ENCODE assay signal across 28 mouse cellular contexts in the genomic region with DNA sequence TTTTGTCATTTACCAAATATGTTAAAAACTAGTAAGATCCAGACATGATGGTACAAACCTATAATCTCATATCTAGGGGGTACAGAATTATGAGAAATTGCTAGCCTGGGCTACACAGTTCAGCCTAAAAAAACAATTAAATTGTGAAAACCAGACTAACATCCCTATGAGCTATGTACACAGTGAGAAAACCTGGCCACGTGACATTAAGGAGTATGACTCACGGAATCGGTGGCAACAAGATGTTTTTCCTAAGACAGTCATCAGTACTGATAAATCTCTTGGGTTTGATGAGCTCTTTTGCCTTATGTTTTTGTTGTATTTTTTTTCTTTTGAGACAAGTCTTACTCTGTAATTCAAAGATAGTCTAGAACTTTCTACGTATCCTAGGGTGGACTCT.
A peak's percentile ranks its signal among the peaks of the same experiment; 100 is the strongest.
DNase-seq lines count a peak whose midpoint lies in the region; ATAC-seq and TF ChIP-seq lines count a peak whose summit lies in the region.
"Had no signal": no experiment of that assay in that cellular context is flagged by ENCODE, and none has a peak within 500 bp of the region (broad histone marks: within the 10 kb centered on the region; RNA-seq: fewer than 3 reads in every experiment).

No protein-coding gene starts in this region.

- H3K9me3 ChIP-seq in intestine, postnatal 0 days (ENCODE audit: control insufficient read depth): no peaks in the 10 kb centered on the region
- H3K9me3 ChIP-seq: forebrain, embryonic 10.5 days; forebrain, embryonic 12.5 days had no signal

- H3K79me2 ChIP-seq in C2C12 (ENCODE audit: control insufficient read depth, insufficient read depth): no peaks in the 10 kb centered on the region

- H3K9ac ChIP-seq in intestine, postnatal 0 days (ENCODE audit: low read depth, low read length): no peak overlapping the region
- H3K9ac ChIP-seq: embryonic facial prominence, embryonic 13.5 days; embryonic facial prominence, embryonic 15.5 days; forebrain, embryonic 12.5 days had no signal

- H3K27me3 ChIP-seq in C2C12 (ENCODE audit: control insufficient read depth, insufficient read depth, insufficient read length): no peaks in the 10 kb centered on the region
- no peaks in the 10 kb centered on the region for H3K27me3 ChIP-seq in intestine, postnatal 0 days (replicated peaks; ENCODE audit: control insufficient read depth, insufficient read depth, low read length)
- H3K27me3 ChIP-seq: embryonic facial prominence, embryonic 13.5 days; embryonic facial prominence, embryonic 15.5 days; forebrain, embryonic 12.5 days had no signal

- H3K4me3 ChIP-seq in C2C12 (ENCODE audit: insufficient read depth, poor library complexity, severe bottlenecking): no peak overlapping the region
- no peak overlapping the region for H3K4me3 ChIP-seq in intestine, postnatal 0 days (ENCODE audit: low read depth, low read length)
- H3K4me3 ChIP-seq: embryonic facial prominence, embryonic 13.5 days; embryonic facial prominence, embryonic 15.5 days; erythroblast, embryonic 14.5 days; forebrain, embryonic 10.5 days; forebrain, embryonic 12.5 days had no signal

- WGBS in intestine, postnatal 0 days: 89% methylated on average over 4 of the region's 4 CpGs

- no peaks in the 10 kb centered on the region for H3K36me3 ChIP-seq in C2C12 (ENCODE audit: control insufficient read depth, insufficient read depth)
- H3K36me3 ChIP-seq in intestine, postnatal 0 days (ENCODE audit: control insufficient read depth, insufficient read depth): no peaks in the 10 kb centered on the region
- H3K36me3 ChIP-seq: embryonic facial prominence, embryonic 13.5 days; embryonic facial prominence, embryonic 15.5 days; forebrain, embryonic 10.5 days; forebrain, embryonic 12.5 days had no signal

- DNase-seq in frontal cortex, postnatal 14 days (ENCODE audit: low spot score in 2 of 2): no peak
- peak; percentile 42 for DNase-seq in 3T3-L1 (ENCODE audit: low read depth, low spot score)
- DNase-seq in brain, adult 2 months (ENCODE audit: low read depth, low spot score): peak; percentile 44
- no peak for DNase-seq in natural killer cell, adult 2 months (ENCODE audit: low spot score in 2 of 2)
- no peak for DNase-seq in kidney, adult 11 months
- DNase-seq: adrenal gland, adult 8-10 months; adrenal gland, postnatal 14 days; adrenal gland, postnatal 36 days; B cell, adult 2 months; cerebellum, adult 11 months; cerebellum, adult 18-20 months; cerebellum, adult 8-10 months; cerebellum, adult 9-11 months; cerebellum, postnatal 14 days; cerebellum, postnatal 36 days; embryo, embryonic 11 days had no signal

- no peaks in the 10 kb centered on the region for H3K4me1 ChIP-seq in intestine, postnatal 0 days (replicated peaks; ENCODE audit: control insufficient read depth, insufficient read depth, low read length)
- H3K4me1 ChIP-seq: embryonic facial prominence, embryonic 13.5 days; embryonic facial prominence, embryonic 15.5 days; forebrain, embryonic 10.5 days; forebrain, embryonic 12.5 days had no signal

- TF ChIP-seq CTCF in C2C12 (IDR thresholded peaks at IDR 0.05; ENCODE audit: control insufficient read depth, insufficient read depth, insufficient read length): no peak
- TF ChIP-seq CTCF in intestine, postnatal 0 days (IDR thresholded peaks at IDR 0.05; ENCODE audit: low read depth): no peak

- no peaks in the 10 kb centered on the region for H3K79me3 ChIP-seq in C2C12 (ENCODE audit: low read depth)

- H3K27ac ChIP-seq in intestine, postnatal 0 days (ENCODE audit: low read depth, low read length): no peak overlapping the region
- H3K27ac ChIP-seq: embryonic facial prominence, embryonic 13.5 days; embryonic facial prominence, embryonic 15.5 days; forebrain, embryonic 10.5 days; forebrain, embryonic 12.5 days had no signal

- ATAC-seq in frontal cortex, adult (ENCODE audit: low TSS enrichment): peak; percentile 48; the same call in 1 of the 2 replicates
- ATAC-seq in intestine, postnatal 0 days: no peak
- ATAC-seq: activated CD4-positive, CD25-positive, alpha-beta regulatory T cell, adult 4 months; forebrain, embryonic 14.5 days; forebrain, embryonic 16.5 days; Patski had no signal

- no peak overlapping the region for H3ac ChIP-seq in C2C12 (ENCODE audit: control insufficient read depth, insufficient read length, low read depth)

- H3K4me2 ChIP-seq in intestine, postnatal 0 days (replicated peaks; ENCODE audit: low read depth): no peak overlapping the region
- H3K4me2 ChIP-seq: embryonic facial prominence, embryonic 13.5 days; embryonic facial prominence, embryonic 15.5 days; forebrain, embryonic 12.5 days had no signal

TF ChIP-seq in C2C12, 6 proteins besides CTCF, POLR2A, EP300 and RAD21:
- TF ChIP-seq MYOD1 (IDR thresholded peaks at IDR 0.05; ENCODE audit: control insufficient read depth, insufficient read length, low read depth) (no peak), CEBPB (IDR thresholded peaks at IDR 0.05; ENCODE audit: low read depth) (no peak), USF1 (IDR thresholded peaks at IDR 0.05; ENCODE audit: low read depth) (peak; percentile 77), FOSL1 (IDR thresholded peaks at IDR 0.05; ENCODE audit: insufficient read depth, low read length, poor library complexity, severe bottlenecking) (no peak)

Comparison
In these comparisons a context has a peak if more than half of its experiments do, and no peak if none do; other contexts are left out.
1. DNase-seq: peak in 3T3-L1 (single experiment) and brain, adult 2 months (single experiment); none in frontal cortex, postnatal 14 days (0 of 2), natural killer cell, adult 2 months (0 of 2) and kidney, adult 11 months (single experiment).